Mouse (Mus musculus) kidney, postnatal 25 days (tissue): ENCODE results near the gene Cd28.
"Not testable (repeated sequence)": the region's sequence is repeated elsewhere in the genome, so short reads cannot be mapped to it uniquely, and the experiment has no call there.

ENCODE experiments used
- DNase-seq, 2 experiments: peaks; one replicate each; pipeline ENCODE4 v3.0.0; 2021; ENCODE audit warnings: mixed read lengths in 2 of 2

Gene Cd28

DNA sequence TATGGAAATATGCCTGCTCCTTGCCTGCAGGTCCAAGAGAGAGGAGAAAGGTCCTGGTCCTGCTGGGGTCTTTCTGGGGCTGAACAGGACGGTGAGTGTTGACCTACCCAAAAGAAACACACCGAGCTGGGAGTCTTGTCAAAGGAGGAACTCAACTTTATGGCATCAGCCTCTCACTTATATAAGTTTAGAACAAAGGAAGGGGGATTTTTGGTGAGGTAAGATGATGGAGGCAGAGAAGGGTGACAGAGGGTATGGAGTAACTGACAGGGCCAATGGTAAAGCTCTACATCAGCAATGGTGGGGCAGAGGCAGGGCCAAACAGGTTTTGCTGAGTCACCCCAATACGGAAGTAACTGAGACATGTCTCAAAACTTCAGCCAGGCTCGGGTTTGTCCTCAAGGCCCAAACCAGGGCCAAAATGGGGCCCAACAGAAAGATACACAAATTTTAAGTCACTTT lies 84.6 kb downstream of the Cd28 start:
- DNase-seq: no peak

DNA sequence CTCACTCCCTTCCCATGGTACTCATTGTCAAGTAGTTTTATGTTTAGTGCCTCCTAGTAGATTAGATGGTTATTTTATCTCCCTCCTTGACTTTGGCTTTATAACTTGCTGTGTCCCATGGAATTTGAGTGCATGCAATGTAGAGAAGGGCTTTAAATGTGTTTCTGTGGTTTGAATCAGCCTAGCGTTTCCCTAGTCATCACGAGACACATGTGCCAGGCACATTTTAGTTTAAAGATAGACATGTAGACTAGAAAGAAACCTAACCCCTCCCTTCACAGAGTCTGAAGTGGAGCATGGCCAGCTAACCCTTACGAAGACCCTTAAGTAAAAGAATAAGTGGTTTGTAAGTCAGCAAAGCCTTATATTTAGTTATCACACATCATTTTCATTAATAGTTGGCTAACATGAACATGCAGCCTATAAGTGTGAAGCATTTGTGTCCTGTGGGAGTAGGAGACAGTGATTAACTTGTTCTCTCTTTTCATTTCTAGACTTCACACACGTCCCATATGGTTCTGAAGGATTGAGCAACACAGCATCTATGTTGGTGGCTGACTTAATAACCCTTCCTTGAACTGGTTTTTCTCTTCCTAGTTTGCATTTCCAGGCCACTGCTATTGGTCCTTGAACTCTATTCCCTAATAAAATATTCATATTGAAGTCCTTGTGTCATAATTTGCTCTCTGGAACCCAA lies 86.7 kb downstream of the Cd28 start:
- DNase-seq: no peak

DNA sequence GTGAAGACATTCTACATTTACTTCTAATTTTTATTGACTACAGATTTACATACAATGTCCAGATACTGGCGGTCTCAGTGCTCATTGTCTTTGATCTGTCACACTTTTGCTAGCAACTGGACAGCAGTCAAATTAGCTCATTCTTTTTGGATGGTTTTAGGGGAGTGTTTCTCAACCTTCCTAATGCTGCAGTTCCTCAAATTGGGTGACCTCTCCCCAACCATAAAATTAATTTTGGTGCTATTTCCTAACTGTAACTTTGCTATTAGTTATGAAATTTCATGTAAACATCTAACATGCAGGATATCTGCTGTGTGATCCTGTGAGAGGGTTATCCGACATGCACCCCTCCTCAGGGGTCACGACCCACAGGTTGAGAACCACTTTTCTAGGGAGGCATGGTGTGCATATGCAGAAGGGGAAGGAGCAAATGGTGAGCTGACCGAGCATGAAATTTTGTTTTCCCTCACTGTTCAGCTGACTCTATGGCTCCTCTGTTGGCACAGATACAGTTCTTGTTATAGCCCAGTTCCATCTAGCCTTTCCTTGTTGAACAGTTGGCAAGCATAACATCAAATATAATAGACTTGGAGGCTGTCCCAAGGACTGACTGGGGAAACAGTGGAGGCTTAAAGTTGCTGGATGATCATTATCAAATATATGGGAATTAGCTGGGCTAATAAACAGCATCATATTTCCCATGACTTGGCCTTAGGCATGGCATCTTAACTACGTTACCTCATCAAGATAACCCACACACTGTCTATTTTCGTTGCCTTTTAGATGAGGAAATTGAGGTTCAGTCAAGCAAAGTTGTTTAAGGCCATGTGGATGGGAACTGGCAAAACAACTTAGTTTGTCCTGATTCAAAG lies 87.5 kb downstream of the Cd28 start:
- DNase-seq: no peak

DNA sequence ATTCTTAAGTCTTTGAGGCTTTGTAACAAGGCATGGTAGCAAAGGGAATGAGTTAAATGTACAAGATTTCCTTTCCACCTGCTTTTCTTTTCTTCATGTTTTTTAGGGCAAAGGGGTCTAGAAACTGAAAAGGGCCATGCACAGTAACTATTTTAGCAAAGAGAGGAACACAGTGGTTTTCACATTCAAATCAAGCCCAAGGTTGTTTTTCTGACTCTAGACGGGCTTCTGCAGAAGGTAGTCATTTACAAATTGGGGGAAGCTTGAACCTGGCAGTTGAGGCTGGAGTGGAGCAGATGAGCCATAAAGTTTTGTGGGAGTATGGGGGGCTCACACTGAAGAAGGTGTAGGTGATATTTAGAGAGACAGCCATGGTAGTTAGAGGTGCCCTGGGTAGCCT lies 88.6 kb downstream of the Cd28 start:
- DNase-seq: no peak

DNA sequence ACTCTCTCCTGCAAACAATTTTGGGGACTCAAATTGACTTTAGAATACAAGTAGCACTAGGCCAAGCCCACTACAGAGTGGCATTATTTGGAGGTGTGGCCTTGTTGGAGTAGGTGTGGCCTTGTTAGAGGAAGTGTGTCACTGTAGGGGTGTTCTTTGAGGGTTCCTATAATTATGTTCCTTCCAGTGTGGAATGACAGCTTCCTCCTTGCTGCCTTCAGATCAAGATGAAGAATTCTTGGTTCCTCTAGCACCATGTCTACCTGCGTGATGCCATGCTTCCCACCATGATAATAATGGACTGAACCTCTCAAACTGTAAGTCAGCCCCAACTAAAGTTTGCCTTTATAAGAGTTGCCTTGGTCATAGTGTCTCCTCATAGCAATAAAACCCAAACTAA lies 91.1 kb downstream of the Cd28 start:
- DNase-seq: no peak

DNA sequence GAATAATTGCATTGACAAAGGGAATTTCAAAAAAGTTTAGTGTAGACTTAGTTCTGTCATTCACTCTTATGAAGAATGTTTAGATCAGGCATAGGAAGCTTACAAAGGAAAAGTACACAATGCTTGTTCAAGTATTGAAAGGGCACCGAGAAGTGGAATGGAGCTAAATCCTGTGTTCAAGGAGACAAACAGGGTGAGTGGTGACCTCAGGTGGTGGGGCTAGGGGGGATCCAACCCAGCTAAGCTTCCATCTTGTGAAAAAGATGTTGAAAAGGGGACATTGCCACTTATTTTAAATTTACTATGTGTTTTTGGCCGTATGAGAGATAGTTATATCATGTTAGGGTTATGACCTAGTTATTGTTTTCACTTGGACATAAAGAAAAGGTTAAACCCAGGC lies 91.9 kb downstream of the Cd28 start:
- no peak for DNase-seq

DNA sequence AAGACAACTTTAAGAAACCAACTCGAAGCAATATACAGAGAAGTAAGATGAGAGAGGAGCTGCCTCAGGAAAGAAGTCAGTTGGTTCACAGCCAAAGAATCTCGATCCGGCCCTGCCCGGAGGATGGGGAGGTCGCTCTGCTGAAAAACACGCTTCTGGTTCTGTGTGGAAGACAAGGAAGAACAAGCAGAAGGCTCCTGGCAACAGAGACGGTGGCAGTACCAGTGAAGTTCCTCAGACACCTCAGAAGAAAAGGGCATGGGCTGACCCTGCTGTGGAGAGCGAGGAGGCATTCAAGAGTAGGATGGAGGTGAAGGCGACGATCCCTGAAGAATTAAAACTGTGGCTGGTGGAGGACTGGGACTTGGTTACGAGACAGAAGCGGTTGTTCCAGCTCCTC lies 92.6 kb downstream of the Cd28 start:
- DNase-seq: peak in 1 of 2 experiments; percentile 6

DNA sequence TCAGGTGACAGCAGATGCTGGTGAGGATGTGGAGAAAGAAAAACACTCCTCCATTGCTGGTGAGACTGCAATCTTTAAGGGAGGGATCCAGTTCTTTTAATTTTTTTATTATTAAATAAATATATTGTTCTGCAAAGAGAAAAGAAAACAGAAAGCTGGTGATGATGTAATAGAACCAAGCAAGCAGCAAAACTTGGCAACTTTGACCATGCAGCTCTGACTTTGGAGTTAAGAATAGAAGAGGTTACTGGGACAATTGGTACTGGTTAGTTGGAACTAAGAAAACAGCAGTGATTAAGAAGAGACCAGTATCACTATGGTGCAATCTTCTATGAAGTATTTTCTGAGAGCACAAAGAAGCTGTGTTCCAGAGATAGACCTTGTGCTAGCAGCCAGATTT lies 94.2 kb downstream of the Cd28 start:
- DNase-seq: no peak

DNA sequence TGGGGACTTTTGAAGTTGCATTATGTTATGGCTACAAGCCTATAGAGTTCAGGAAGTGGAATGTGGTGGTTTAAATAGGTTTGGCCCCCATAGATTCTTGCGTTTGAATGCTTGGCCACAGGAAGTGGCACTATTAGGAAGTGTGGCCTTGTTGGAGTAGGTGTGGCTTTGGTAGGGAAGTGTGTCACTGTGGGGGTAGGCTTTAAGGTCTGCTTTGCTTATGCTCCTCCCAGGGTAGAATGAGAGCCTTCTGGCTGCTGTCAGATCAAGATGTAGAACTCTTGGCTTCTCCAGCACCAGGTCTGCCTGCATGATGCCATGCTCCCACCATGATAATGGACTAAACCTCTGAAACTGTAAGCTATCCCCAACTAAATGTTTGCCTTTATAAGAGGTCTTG lies 95.4 kb downstream of the Cd28 start:
- no peak for DNase-seq

DNA sequence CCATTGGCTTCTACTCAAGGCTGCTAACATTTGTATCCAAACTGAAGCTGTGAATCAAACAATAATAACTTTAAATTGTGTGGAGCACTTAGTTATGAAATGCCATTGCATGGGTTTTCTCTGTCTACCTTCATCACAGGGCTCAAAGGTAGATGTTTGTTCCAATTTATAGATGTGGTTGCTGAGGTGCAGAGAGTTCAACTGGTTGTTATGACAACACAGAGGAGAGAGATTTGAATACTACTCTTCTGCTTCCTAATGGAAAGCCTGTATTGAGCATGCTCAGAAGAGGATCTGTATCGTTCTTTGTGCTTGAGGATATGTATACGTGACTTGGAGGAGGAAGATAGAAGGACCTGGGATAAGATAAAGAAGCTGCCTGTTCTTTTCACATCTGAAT lies 96.8 kb downstream of the Cd28 start:
- DNase-seq: no peak

DNA sequence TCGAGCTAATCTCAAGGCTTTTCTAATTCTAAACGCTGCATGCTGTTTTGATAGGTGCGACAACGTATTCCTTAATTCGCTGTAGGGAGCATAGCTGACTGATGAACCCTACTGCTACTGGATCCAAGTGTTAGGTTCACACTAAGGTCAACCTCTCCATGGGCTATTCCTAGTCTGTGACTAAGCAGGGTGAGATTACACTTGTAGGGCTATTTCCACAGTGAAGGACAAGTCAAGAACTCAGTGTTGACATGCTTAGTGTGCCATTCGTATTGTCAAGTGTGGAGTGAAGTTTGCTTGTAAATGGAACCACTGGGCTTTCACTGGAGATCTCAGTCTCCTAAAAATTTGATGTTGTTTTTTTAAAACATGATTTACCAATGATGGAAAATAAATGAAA lies 99.3 kb downstream of the Cd28 start:
- DNase-seq: no peak

DNA sequence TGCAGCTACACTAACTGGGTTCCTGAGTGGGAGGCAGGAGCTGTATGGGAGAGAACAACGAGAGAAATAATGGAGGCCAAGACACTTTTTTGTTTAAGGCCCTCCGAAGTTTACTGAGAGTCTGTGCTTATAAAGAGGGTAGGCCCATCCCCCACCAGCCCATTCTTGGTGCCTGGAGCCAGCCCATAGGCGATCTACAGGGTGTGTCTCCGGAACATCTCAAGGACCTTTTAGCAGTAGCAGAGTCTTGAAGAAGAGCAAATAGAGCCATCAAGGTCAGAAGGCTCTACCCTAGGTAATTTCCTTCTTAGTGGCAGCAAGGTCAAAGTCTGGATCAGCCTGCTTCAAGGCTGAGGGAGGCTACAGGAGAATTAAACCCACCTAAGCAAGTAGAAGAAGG lies 101.9 kb downstream of the Cd28 start:
- DNase-seq: not testable (repeated sequence)

DNA sequence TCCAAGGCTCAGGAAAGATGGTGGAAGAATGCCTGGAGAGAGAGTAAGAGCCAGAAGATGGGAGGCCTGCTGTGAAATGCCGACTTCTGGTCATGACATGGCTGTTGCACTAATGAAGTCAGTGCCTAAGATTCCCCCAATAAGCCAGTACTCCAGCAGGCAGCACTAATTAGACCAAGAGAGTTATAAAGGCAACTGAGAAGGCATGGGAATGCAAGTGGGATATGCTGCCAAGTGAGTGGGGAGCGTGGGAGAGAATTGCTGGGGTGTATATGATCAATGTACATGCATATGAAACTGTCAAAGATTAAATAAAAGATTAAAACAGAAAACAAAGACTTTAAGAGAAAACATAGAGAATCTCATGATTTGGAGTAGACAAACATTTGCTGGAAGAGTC lies 103.4 kb downstream of the Cd28 start:
- DNase-seq: no peak

DNA sequence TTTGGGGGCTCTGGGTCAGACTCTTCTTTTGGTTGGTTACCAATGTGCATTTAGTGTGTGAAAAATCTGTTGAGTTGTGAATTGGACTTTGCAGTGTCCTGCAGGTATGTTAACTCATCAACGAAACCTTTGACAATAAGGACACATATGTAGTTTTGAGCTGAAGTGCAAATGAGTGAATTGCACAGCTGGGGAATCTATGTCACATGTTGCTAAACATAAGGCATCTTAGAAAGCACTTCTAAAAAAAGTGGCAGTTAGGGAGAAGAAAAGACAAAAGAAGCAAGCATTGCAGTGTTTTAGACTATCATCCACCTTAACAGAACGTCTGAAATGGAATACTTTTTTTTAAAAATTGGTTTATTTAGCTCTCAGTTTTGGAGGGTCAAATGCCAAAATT lies 104.4 kb downstream of the Cd28 start:
- DNase-seq: no peak

DNA sequence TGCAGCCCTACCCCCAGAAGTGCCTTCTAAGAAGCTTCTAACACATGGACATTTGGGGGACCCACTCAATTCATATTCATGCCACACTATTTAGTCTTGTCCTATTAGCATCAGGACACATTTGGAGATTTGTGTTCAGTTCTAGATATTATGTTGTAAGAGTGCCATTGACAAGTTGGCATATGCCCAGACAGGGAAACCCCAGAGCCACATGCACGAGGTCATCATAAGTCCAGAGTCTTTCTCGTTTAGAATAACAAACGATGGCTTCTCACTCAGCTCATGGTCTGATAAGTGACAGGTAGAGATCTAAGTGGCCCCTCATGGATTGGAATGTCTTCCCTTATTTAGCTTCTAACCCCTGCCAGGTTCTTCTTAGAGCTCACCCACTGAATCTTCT lies 105.0 kb downstream of the Cd28 start:
- DNase-seq: no peak
